Mouse (Mus musculus): ENCODE results near the gene Irf6.

GRCm38 (mm10) chr1:193153561-193153960 lies 650 bp downstream of the Irf6 start:
- TF ChIP-seq CTCF (IDR thresholded peaks at IDR 0.05; ENCODE audit: low read depth) (no peak), EP300 (IDR thresholded peaks at IDR 0.05; ENCODE audit: low read depth) (no peak)

All from liver, postnatal 0 days (tissue).